Mouse (Mus musculus) liver, adult 2 months (tissue): ENCODE data around the gene Zmym1. TPM values are rescaled to one million over a fixed set of nuclear protein-coding genes. Genes with fewer than 3 reads are reported as not detected.
"Not testable (repeated sequence)": the region's sequence is repeated elsewhere in the genome, so short reads cannot be mapped to it uniquely, and the experiment has no call there.

Experiments used
- DNase-seq: peaks from one replicate; pipeline ENCODE4 v3.0.0-alpha.2; 2011; ENCODE audit warnings: low read depth, low spot score; ENCODE audit errors: extremely low read depth
- H3K27ac ChIP-seq: fragments of 200-500 bp; replicated peaks from 2 replicates; pipeline ENCODE4 v1.5.1; 2012; ENCODE audit warnings: low read depth, mild to moderate bottlenecking, control low read depth, inconsistent platforms, low read length; ENCODE audit not compliant: insufficient read depth
- H3K27me3 ChIP-seq: fragments of 200-500 bp; 2 replicates; pipeline ENCODE4 v1.6.1; 2012; ENCODE audit warnings: mild to moderate bottlenecking, moderate library complexity, low read length, inconsistent platforms; ENCODE audit not compliant: control insufficient read depth, insufficient read depth
- H3K36me3 ChIP-seq: fragments of 200-500 bp; 2 replicates; pipeline ENCODE4 v1.6.1; 2012; ENCODE audit warnings: low read length, inconsistent platforms; ENCODE audit not compliant: control insufficient read depth, insufficient read depth
- H3K4me1 ChIP-seq: fragments of 200-500 bp; 2 replicates; pipeline ENCODE4 v1.6.1; 2011; ENCODE audit warnings: low read length; ENCODE audit not compliant: control insufficient read depth, insufficient read depth
- H3K4me3 ChIP-seq: fragments of 200-500 bp; 2 replicates; pipeline ENCODE4 v1.5.1; 2011; ENCODE audit warnings: low read depth, mild to moderate bottlenecking, control low read depth, low read length, moderate library complexity; ENCODE audit not compliant: insufficient read depth
- H3K79me2 ChIP-seq: fragments of 200-500 bp; 2 replicates; pipeline ENCODE4 v1.6.1; 2012; ENCODE audit warnings: inconsistent platforms, mild to moderate bottlenecking, low read length, moderate library complexity; ENCODE audit not compliant: control insufficient read depth, insufficient read depth
- H3K9ac ChIP-seq: fragments of 200-500 bp; 2 replicates; pipeline ENCODE4 v1.6.1; 2012; ENCODE audit warnings: low read depth, mild to moderate bottlenecking, control low read depth, inconsistent platforms, low read length
- CTCF ChIP-seq: fragments of 200-500 bp; IDR thresholded peaks from 2 replicates; pipeline ENCODE4 v1.5.1; 2011; ENCODE audit warnings: low read depth, low read length, control low read depth
- POLR2A ChIP-seq: fragments of 200-500 bp; IDR thresholded peaks from 2 replicates; pipeline ENCODE4 v1.6.1; 2011; ENCODE audit warnings: low read length, control low read depth; ENCODE audit not compliant: insufficient read depth; ENCODE audit errors: extremely low read depth
- WGBS: fragments of 180-500 bp; shearing (Covaris S2); methylation state at CpG from one replicate; pipeline ENCODE4 v1.1.7; 2018; 5-methylcytosine and 5-hydroxymethylcytosine counted together
- polyA plus RNA-seq: library from polyadenylated mRNA; depleted of rRNA; stranded (reverse); fragments of >200 nt; gene quantifications from 2 replicates; pipeline ENCODE4 v1.2.3, GENCODE M21; 2012; rRNA removed
- total RNA-seq: library from RNA; depleted of rRNA; stranded (reverse); fragments of >200 nt; gene quantifications from 2 replicates; pipeline ENCODE4 v1.2.3, GENCODE M21; 2014; rRNA removed

Zmym1 gene
- total RNA-seq (3.4 and 5.0 TPM in 2 replicates), polyA plus RNA-seq (0.62 and 0.81 TPM in 2 replicates)

- H3K4me3 ChIP-seq = peak within 1 kb of the TSS; percentile 76
- peak; percentile 62 for DNase-seq
- no peak within 1 kb of the TSS for H3K27ac ChIP-seq
- peaks cover 3% of the 10 kb centered on the region; the same call in 1 of the 2 replicates for H3K79me2 ChIP-seq
- no peaks in the 10 kb centered on the region for H3K27me3 ChIP-seq
- 2% methylated on average over 38 of the region's 38 CpGs for WGBS
- peak within 1 kb of the TSS; percentile 71 for H3K9ac ChIP-seq
- TF ChIP-seq CTCF (no peak), POLR2A (no peak)
- H3K4me1 ChIP-seq = 0 out of 2 replicates have a peak, but pooled peaks cover 1% of the 10 kb centered on the region
- peaks cover 7% of the 10 kb centered on the region; the same call in 1 of the 2 replicates for H3K36me3 ChIP-seq
These were observed at the start of gene Zmym1 for GRCm38 (mm10) chr4:127060585-127061290. Gene Zmym1 (minus strand): TSS chr4:127061152.

GRCm38 (mm10) chr4:127110570-127110969, 49.6 kb upstream of the Zmym1 start:
- Histone ChIP-seq H3K36me3 (peaks cover 18% of the 10 kb centered on the region), H3K9ac (no peak overlapping the region), H3K27me3 (no peaks in the 10 kb centered on the region), H3K4me1 (no peaks in the 10 kb centered on the region), H3K79me2 (no peaks in the 10 kb centered on the region), H3K4me3 (no peak overlapping the region), H3K27ac (no peak overlapping the region)
- DNase-seq = no peak
- no peak for TF ChIP-seq POLR2A
- no peak for TF ChIP-seq CTCF
- 84% methylated on average over 4 of the region's 4 CpGs for WGBS

GRCm38 (mm10) chr4:127107566-127107965, 46.6 kb upstream of the Zmym1 start:
- Histone ChIP-seq H3K79me2 (no peaks in the 10 kb centered on the region), H3K36me3 (peaks cover 26% of the 10 kb centered on the region), H3K27ac (no peak overlapping the region), H3K4me3 (no peak overlapping the region), H3K27me3 (no peaks in the 10 kb centered on the region), H3K9ac (no peak overlapping the region), H3K4me1 (no peaks in the 10 kb centered on the region)
- 43% methylated on average over 4 of the region's 4 CpGs for WGBS
- DNase-seq = peak; percentile 46
- no peak for TF ChIP-seq POLR2A
- TF ChIP-seq CTCF = no peak

GRCm38 (mm10) chr4:127099552-127099951, 38.6 kb upstream of the Zmym1 start:
- not testable (repeated sequence) for H3K27ac ChIP-seq, H3K9ac ChIP-seq, H3K79me2 ChIP-seq, DNase-seq, H3K4me3 ChIP-seq, H3K27me3 ChIP-seq, H3K4me1 ChIP-seq
- WGBS = 98% methylated on average over 1 of the region's 2 CpGs
- peaks cover 11% of the 10 kb centered on the region; the same call in 1 of the 2 replicates for H3K36me3 ChIP-seq

- no peaks in the 10 kb centered on the region for H3K27me3 ChIP-seq
- H3K36me3 ChIP-seq = peaks cover 3% of the 10 kb centered on the region; the same call in 1 of the 2 replicates
- no peak overlapping the region for H3K4me3 ChIP-seq
- no peaks in the 10 kb centered on the region for H3K4me1 ChIP-seq
- H3K9ac ChIP-seq = no peak overlapping the region
- H3K27ac ChIP-seq = no peak overlapping the region
- H3K79me2 ChIP-seq = no peaks in the 10 kb centered on the region
- TF ChIP-seq CTCF (no peak), POLR2A (no peak)
- no peak for DNase-seq
- WGBS = 94% methylated on average over 4 of the region's 4 CpGs
These were observed 34.1 kb upstream of the Zmym1 start for GRCm38 (mm10) chr4:127095090-127095489.

- TF ChIP-seq CTCF (no peak), POLR2A (no peak)
These were observed 30.2 kb upstream of the Zmym1 start for GRCm38 (mm10) chr4:127091188-127091587.

More at GRCm38 (mm10) chr4:127091188-127091587, 30.2 kb upstream of the Zmym1 start:
- no peak overlapping the region for H3K9ac ChIP-seq
- no peak overlapping the region for H3K4me3 ChIP-seq
- H3K79me2 ChIP-seq = no peaks in the 10 kb centered on the region
- no peaks in the 10 kb centered on the region for H3K4me1 ChIP-seq
- H3K27ac ChIP-seq = no peak overlapping the region
- peaks cover 12% of the 10 kb centered on the region; the same call in 1 of the 2 replicates for H3K36me3 ChIP-seq
- no peak for DNase-seq
- 97% methylated on average over 1 of the region's 1 CpGs for WGBS
- no peaks in the 10 kb centered on the region for H3K27me3 ChIP-seq
